Mouse (Mus musculus): ENCODE data around the gene Depdc1a.
A peak's percentile ranks its signal among the peaks of the same experiment; 100 is the strongest.
"Not testable (repeated sequence)": the region's sequence is repeated elsewhere in the genome, so short reads cannot be mapped to it uniquely, and the experiment has no call there.

The Depdc1a gene

DNA sequence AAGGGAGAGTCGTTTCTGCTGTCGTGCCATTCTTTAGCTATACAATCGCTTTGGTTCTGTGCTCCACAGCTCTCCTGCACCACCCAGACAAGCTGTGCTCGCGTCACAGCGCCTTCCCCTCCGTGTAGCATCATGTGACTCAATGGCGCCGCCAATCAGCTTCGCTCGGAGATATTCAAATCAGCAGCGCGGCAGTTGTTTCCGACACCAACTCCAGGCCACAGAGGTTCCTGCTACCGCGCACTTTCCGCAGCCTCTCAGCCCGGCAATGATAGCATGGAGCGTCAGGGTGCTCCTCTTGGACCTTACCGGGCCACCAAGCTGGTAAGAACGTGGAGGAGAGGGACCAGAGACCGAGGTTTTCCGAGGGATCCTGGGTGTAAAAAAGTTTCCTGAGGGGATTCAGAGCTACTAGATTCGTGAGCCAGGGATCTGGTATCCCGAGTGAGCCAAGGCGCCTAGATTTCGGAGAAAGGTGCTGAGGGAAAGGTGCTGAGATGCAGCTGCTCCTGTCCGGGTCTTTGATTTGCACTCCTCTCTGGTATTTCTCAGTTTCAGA, at the start of gene Depdc1a:
Gene Depdc1a (plus strand): TSS at position 191 of the 559 bp plus-strand sequence.
- peak; percentile 59 to 72 for DNase-seq

DNA sequence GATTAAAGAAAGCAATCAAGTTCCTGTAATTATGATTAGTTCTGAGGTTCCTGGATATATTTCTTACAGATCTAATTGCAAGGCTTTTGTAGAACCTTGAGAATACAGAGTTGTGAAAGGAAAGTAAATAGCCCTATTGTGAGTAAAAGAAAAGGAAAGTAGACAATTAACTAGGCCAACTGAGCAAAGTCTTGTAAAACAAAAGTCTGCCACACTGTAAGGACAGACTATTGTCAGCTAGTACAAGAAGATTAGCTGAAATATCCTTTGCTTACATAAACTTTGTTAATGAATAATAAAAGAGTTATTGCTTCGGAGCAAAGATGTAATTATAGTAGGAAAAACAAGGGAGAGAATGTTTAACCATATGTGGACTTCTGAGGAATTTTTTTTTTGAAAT, 25.2 kb upstream of the Depdc1a start:
- no peak for DNase-seq

DNA sequence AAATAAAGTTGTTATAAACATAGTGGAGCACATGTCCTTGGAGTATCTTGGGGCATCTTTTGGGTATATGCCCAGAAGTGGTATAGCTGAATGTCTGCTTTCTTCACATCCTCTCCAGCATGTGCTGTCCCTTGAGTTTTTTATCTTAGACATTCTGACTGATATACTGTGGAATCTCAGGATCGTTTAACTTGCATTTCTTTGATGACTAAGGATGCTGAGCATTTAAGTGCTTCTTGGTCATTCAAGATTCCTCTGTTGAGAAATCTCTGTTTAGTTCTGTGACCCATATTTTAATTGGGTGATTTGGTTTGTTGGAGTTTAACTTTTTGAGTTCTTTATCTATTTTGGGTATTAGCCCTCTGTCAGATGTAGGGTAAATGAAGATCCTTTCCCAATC, 19.8 kb upstream of the Depdc1a start:
- DNase-seq: no peak

DNA sequence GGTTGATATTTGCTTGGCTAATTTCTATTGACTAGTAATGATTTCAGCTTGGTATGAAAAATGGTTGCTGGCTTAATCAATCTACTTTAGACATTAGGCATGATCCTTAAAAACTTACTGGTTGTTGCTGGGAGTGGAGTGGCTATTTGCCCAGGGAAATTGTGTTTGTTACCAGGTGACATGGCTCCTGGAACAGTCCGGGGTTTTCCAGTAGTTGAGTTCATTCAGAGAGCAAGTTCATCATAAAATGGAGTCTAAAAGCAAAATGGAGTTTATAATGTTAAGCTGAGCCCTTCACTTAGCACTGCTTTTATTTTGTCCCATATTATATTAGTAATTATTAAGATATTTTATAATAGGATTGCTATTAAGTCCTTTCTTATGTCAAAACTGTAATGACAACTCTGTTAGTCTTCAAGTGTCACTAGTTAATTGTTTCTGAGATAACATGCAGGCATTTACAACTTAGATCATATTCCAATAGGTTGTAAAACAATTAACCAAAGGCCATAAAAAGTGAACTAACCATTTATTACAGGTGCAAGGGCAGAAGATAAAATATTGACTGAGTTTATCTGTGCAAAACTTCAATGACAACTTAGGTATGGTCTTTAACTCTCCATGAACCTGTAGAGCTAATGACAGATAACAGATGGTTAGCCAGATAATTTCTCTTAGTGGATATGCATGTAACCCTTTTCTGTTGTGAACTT, 17.8 kb upstream of the Depdc1a start:
- DNase-seq: no peak

DNA sequence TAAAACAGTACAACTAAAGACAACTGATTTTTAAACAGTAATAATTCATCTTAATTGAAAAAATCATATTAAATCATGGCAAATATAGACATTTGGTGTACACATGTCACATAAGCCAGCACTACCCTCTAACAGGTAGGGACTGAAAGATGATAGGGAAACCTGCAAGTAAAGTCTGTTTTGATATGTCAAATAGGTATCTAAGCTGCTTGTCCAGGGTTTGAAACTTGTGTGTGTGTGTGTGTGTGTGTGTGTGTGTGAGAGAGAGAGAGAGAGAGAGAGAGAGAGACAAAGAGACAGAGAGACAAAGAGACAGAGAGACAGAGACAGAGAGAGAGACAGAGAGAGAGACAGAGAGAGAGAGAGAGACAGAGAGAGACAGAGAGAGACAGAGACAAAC, 524 bp upstream of the Depdc1a start:
- not testable (repeated sequence) for DNase-seq

DNA sequence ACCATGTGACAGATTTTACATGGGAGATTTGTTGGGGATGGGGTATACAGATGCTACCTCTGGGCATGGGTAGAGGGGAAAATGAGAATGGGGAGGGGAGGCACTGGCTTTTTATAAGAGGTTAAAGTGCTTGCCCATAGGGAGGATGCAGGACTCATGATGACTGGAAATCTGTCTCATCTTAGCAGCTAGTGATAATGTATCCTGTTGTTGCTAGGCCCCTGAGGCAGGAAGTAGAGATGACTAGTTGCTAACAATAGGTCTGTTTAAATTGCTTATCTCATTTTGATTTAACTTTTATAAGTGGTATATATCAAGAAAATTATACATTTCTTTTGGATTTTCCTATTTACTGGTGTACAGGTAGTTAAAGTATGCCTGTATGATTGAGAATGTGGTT, 13.7 kb downstream of the Depdc1a start:
- DNase-seq: no peak

DNA sequence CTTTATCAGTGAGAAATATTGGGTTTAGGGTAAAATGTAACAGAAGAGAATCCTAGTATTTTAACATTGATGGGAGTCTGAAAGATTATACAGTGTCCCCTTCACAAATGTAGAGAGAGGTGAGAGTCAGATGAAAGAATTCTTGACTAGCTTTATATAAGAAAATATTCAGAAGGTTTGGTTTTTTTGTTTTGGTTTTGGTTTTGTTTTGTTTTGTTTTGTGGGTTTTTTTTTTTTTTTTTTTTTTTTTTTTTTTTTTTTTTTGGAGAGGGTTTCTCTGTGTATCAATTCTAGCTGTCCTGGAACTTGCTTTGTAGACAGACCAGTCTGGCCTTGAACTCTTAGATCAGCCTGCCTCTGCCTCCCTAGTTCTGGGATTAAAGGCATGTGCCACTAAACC, 33.3 kb downstream of the Depdc1a start:
- no peak for DNase-seq

DNA sequence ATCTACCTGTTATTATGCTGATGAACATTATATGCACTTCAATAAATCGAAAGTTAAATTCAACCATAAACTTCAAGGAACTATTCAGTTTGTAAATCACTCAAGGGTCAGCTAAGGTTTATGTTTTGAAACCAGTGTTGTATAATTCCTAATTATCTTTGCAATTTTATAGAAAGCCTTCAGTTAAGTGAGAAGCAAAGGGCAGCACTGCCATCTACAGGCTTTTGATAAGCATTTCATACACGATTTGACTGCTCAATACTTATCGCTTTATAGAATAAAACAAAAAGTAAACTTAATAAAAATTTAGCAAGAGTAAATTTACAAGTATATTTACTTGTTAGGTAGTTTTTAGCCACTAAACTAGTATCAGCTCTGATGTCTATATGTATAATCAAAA, 53.1 kb downstream of the Depdc1a start:
- peak in 1 of 2 experiments; percentile 2 for DNase-seq

DNA sequence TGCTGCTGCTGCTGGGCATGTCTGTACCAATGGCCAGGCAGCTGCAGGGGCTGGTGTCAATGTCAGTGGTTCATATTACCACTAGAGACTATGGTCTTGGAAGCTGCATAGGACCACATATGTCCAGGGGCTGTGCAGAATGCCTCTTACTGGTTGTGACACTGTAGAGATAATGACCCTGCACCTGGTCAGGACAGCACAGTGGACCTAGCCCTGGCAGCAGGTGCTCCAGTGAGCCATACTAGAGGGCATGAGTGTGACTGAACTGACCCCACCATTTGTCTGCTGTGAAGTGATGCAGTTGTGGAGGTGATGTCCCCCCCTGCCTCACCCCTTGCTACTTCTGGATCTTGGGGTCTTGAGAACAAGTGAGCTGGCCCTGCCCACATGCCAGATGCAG, 55.0 kb downstream of the Depdc1a start:
- DNase-seq: no peak

Data from cerebellum, adult 18-20 months (tissue).